Mouse (Mus musculus): ENCODE results near the gene Aqp2. TPM values are rescaled to one million over a fixed set of nuclear protein-coding genes. Genes with fewer than 3 reads are reported as not detected.

The Aqp2 gene
- not detected in 2 replicates for polyA plus RNA-seq (2015; fragmentation: Nextera tagmentation; extraction: Ambion mirVana)

GRCm38 (mm10) chr15:99578802-99579485 lies at the start of gene Aqp2:
TSS of gene Aqp2 (plus strand) at chr15:99579055.
- WGBS: 82% methylated on average over 26 of the region's 26 CpGs
- Histone ChIP-seq H3K9me3 (no peaks in the 10 kb centered on the region), H3K36me3 (no peaks in the 10 kb centered on the region), H3K4me1 (peaks cover 8% of the 10 kb centered on the region), H3K27ac (no peak within 1 kb of the TSS), H3K27me3 (peaks cover 56% of the 10 kb centered on the region), H3K9ac (no peak within 1 kb of the TSS), H3K4me3 (no peak within 1 kb of the TSS), H3K4me2 (no peak within 1 kb of the TSS)
- ATAC-seq (ENCODE audit: insufficient number of reproducible peaks, low FRiP score, low TSS enrichment, low read depth): no peak

- Histone ChIP-seq H3K36me3 (no peaks in the 10 kb centered on the region), H3K9me3 (no peaks in the 10 kb centered on the region), H3K4me3 (no peak overlapping the region), H3K4me2 (no peak overlapping the region), H3K4me1 (peaks cover 22% of the 10 kb centered on the region), H3K9ac (no peak overlapping the region), H3K27me3 (peaks cover 34% of the 10 kb centered on the region), H3K27ac (no peak overlapping the region)
- WGBS: 28% methylated on average over 6 of the region's 6 CpGs
- ATAC-seq (ENCODE audit: insufficient number of reproducible peaks, low FRiP score, low TSS enrichment, low read depth): no peak
Measured at GRCm38 (mm10) chr15:99531146-99531545, 47.7 kb upstream of the Aqp2 start.

- ATAC-seq (ENCODE audit: insufficient number of reproducible peaks, low FRiP score, low TSS enrichment, low read depth): no peak
- no peak overlapping the region for H3K4me2 ChIP-seq
- WGBS: 37% methylated on average over 3 of the region's 3 CpGs
- no peak overlapping the region for H3K27ac ChIP-seq
- no peak overlapping the region for H3K4me3 ChIP-seq
- no peaks in the 10 kb centered on the region for H3K36me3 ChIP-seq
- no peak overlapping the region for H3K9ac ChIP-seq
- peaks cover 22% of the 10 kb centered on the region for H3K4me1 ChIP-seq
- H3K27me3 ChIP-seq: peaks cover 34% of the 10 kb centered on the region
- no peaks in the 10 kb centered on the region for H3K9me3 ChIP-seq
Measured at GRCm38 (mm10) chr15:99532023-99532422, 46.8 kb upstream of the Aqp2 start.

GRCm38 (mm10) chr15:99536889-99537862 lies 41.7 kb upstream of the Aqp2 start:
- H3K9me3 ChIP-seq: no peaks in the 10 kb centered on the region
- no peak overlapping the region for H3K4me3 ChIP-seq
- no peak overlapping the region for H3K9ac ChIP-seq
- 0 out of 2 replicates have a peak, but pooled peaks cover 5% of the 10 kb centered on the region for H3K27me3 ChIP-seq
- H3K4me2 ChIP-seq: no peak overlapping the region
- no peak for ATAC-seq (ENCODE audit: insufficient number of reproducible peaks, low FRiP score, low TSS enrichment, low read depth)
- WGBS: 45% methylated on average over 11 of the region's 11 CpGs
- no peak overlapping the region for H3K27ac ChIP-seq
- peaks cover 2% of the 10 kb centered on the region for H3K4me1 ChIP-seq
- H3K36me3 ChIP-seq: no peaks in the 10 kb centered on the region

- no peaks in the 10 kb centered on the region for H3K9me3 ChIP-seq
- H3K27me3 ChIP-seq: peaks cover 9% of the 10 kb centered on the region
- H3K4me2 ChIP-seq: no peak overlapping the region
- no peak for ATAC-seq (ENCODE audit: insufficient number of reproducible peaks, low FRiP score, low TSS enrichment, low read depth)
- H3K9ac ChIP-seq: no peak overlapping the region
- no peak overlapping the region for H3K4me3 ChIP-seq
- no peak overlapping the region for H3K27ac ChIP-seq
- no peaks in the 10 kb centered on the region for H3K36me3 ChIP-seq
- no peaks in the 10 kb centered on the region for H3K4me1 ChIP-seq
- 64% methylated on average over 8 of the region's 8 CpGs for WGBS
Measured at GRCm38 (mm10) chr15:99539891-99540290, 39.0 kb upstream of the Aqp2 start.

- H3K36me3 ChIP-seq: no peaks in the 10 kb centered on the region
- peaks cover 20% of the 10 kb centered on the region for H3K4me1 ChIP-seq
- H3K9ac ChIP-seq: no peak overlapping the region
- 47% methylated on average over 7 of the region's 7 CpGs for WGBS
- H3K9me3 ChIP-seq: no peaks in the 10 kb centered on the region
- no peak for ATAC-seq (ENCODE audit: insufficient number of reproducible peaks, low FRiP score, low TSS enrichment, low read depth)
- no peak overlapping the region for H3K4me2 ChIP-seq
- no peak overlapping the region for H3K4me3 ChIP-seq
- peaks cover 4% of the 10 kb centered on the region for H3K27me3 ChIP-seq
- no peak overlapping the region for H3K27ac ChIP-seq
Measured at GRCm38 (mm10) chr15:99544047-99544446, 34.8 kb upstream of the Aqp2 start.

GRCm38 (mm10) chr15:99546596-99546995 lies 32.3 kb upstream of the Aqp2 start:
- Histone ChIP-seq H3K4me1 (peaks cover 20% of the 10 kb centered on the region), H3K9ac (no peak overlapping the region), H3K9me3 (no peaks in the 10 kb centered on the region), H3K36me3 (no peaks in the 10 kb centered on the region), H3K27me3 (peaks cover 4% of the 10 kb centered on the region), H3K27ac (peak overlapping the region; percentile 33; the same call in 1 of the 2 replicates), H3K4me2 (no peak overlapping the region), H3K4me3 (no peak overlapping the region)
- ATAC-seq (ENCODE audit: insufficient number of reproducible peaks, low FRiP score, low TSS enrichment, low read depth): 0 out of 2 replicates have a peak, but pooled peaks have one; percentile 57
- 20% methylated on average over 11 of the region's 11 CpGs for WGBS

GRCm38 (mm10) chr15:99547732-99548131 lies 31.1 kb upstream of the Aqp2 start:
- H3K4me2 ChIP-seq: no peak overlapping the region
- no peak overlapping the region for H3K9ac ChIP-seq
- H3K36me3 ChIP-seq: no peaks in the 10 kb centered on the region
- no peaks in the 10 kb centered on the region for H3K9me3 ChIP-seq
- ATAC-seq (ENCODE audit: insufficient number of reproducible peaks, low FRiP score, low TSS enrichment, low read depth): no peak
- H3K4me1 ChIP-seq: peaks cover 20% of the 10 kb centered on the region
- H3K4me3 ChIP-seq: no peak overlapping the region
- peaks cover 4% of the 10 kb centered on the region for H3K27me3 ChIP-seq
- H3K27ac ChIP-seq: no peak overlapping the region
- 45% methylated on average over 6 of the region's 6 CpGs for WGBS

GRCm38 (mm10) chr15:99549901-99550300 lies 29.0 kb upstream of the Aqp2 start:
- no peak for ATAC-seq (ENCODE audit: insufficient number of reproducible peaks, low FRiP score, low TSS enrichment, low read depth)
- H3K36me3 ChIP-seq: no peaks in the 10 kb centered on the region
- no peaks in the 10 kb centered on the region; the same call in 1 of the 2 replicates for H3K27me3 ChIP-seq
- H3K4me3 ChIP-seq: no peak overlapping the region
- peaks cover 32% of the 10 kb centered on the region for H3K4me1 ChIP-seq
- no peak overlapping the region for H3K27ac ChIP-seq
- H3K9me3 ChIP-seq: no peaks in the 10 kb centered on the region
- H3K9ac ChIP-seq: no peak overlapping the region
- no peak overlapping the region for H3K4me2 ChIP-seq
- 46% methylated on average over 2 of the region's 2 CpGs for WGBS

GRCm38 (mm10) chr15:99553767-99554166 lies 25.1 kb upstream of the Aqp2 start:
- Histone ChIP-seq H3K4me1 (peaks cover 15% of the 10 kb centered on the region), H3K4me3 (no peak overlapping the region), H3K9me3 (no peaks in the 10 kb centered on the region), H3K27ac (peak overlapping the region; percentile 71), H3K4me2 (no peak overlapping the region), H3K27me3 (no peaks in the 10 kb centered on the region), H3K9ac (no peak overlapping the region), H3K36me3 (no peaks in the 10 kb centered on the region)
- WGBS: 13% methylated on average over 6 of the region's 6 CpGs
- ATAC-seq (ENCODE audit: insufficient number of reproducible peaks, low FRiP score, low TSS enrichment, low read depth): peak; percentile 74

GRCm38 (mm10) chr15:99558947-99559346 lies 19.9 kb upstream of the Aqp2 start:
- Histone ChIP-seq H3K27ac (no peak overlapping the region), H3K27me3 (no peaks in the 10 kb centered on the region), H3K4me2 (no peak overlapping the region), H3K9ac (no peak overlapping the region), H3K9me3 (no peaks in the 10 kb centered on the region), H3K36me3 (no peaks in the 10 kb centered on the region), H3K4me1 (peaks cover 10% of the 10 kb centered on the region), H3K4me3 (no peak overlapping the region)
- ATAC-seq (ENCODE audit: insufficient number of reproducible peaks, low FRiP score, low TSS enrichment, low read depth): no peak
- 88% methylated on average over 1 of the region's 1 CpGs for WGBS

- WGBS: 74% methylated on average over 10 of the region's 10 CpGs
- Histone ChIP-seq H3K9me3 (no peaks in the 10 kb centered on the region), H3K4me2 (no peak overlapping the region), H3K27ac (no peak overlapping the region), H3K27me3 (no peaks in the 10 kb centered on the region), H3K4me1 (peaks cover 4% of the 10 kb centered on the region; the same call in 1 of the 2 replicates), H3K36me3 (no peaks in the 10 kb centered on the region), H3K9ac (no peak overlapping the region), H3K4me3 (no peak overlapping the region)
- ATAC-seq (ENCODE audit: insufficient number of reproducible peaks, low FRiP score, low TSS enrichment, low read depth): no peak
Measured at GRCm38 (mm10) chr15:99560246-99560645, 18.6 kb upstream of the Aqp2 start.
